Mouse (Mus musculus) stomach, postnatal 0 days (tissue): ENCODE measurements around the gene Panx3.

ENCODE experiments used
- CTCF ChIP-seq: IDR thresholded peaks from 2 replicates; pipeline ENCODE4 v1.5.1; 2016; ENCODE audit warnings: antibody characterized with exemption, low read depth, mild to moderate bottlenecking, moderate library complexity
- EP300 ChIP-seq: optimal IDR thresholded peaks from 2 replicates; pipeline ENCODE3; 2016; ENCODE audit warnings: antibody characterized with exemption

DNA sequence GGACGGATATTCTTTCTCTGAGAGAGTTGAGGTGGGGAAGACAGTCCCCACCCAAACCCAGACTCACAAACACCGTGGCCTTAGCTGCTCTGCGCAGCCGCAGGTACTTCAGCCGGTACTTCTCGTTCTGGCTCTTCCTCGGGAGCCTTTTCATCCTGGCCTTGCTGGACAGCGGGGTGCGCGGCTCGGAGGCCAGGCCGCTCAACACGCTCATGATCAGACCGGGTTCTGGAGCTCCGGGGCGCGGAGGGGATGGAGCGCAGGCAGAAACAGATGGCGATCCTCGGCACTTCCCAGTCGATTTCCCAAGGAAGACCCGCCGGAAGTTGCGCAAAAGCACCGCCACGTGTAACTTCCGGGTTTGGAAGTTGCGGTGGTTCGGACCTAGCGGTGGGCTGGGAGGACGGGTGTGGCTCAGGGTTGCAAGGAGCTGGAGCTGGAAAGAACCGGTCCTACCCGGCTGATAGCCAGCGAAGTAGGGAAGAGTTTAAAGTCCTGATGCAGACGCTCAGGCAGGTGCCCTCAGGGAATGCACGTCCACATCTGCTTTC lies 12.0 kb downstream of the Panx3 start, which contains the start of gene Tbrg1:
- peak; percentile 22; the same call in 1 of the 2 replicates for TF ChIP-seq CTCF
- peak; percentile 48 for TF ChIP-seq EP300
